Mouse (Mus musculus) liver, embryonic 11.5 days (tissue): ENCODE results near the gene Coro1c. TPM values are rescaled to one million over a fixed set of nuclear protein-coding genes. Genes with fewer than 3 reads are reported as not detected.

Experiments
- ATAC-seq: fragments of 200-750 bp; cut with Nextera tagmentation; replicated peaks from 2 replicates; pipeline ENCODE4 v1.8.0; 2017; ENCODE audit warnings: moderate number of reproducible peaks, mild to moderate bottlenecking, moderate TSS enrichment, moderate library complexity; ENCODE audit not compliant: low FRiP score
- DNase-seq: peaks from one replicate; pipeline ENCODE4 v3.0.0-alpha.2; 2017; ENCODE audit warnings: low spot score
- H3K27ac ChIP-seq: fragments of 300-500 bp; sonication (generic); 2 replicates; pipeline ENCODE4 v1.5.1; 2014; ENCODE audit warnings: mild to moderate bottlenecking, low read depth, low read length, control low read depth
- H3K27me3 ChIP-seq: fragments of 300-500 bp; sonication (generic); replicated peaks from 2 replicates; pipeline ENCODE4 v1.6.1; 2014; ENCODE audit warnings: low read length, mixed read lengths; ENCODE audit not compliant: control insufficient read depth, insufficient read depth
- H3K36me3 ChIP-seq: fragments of 300-500 bp; sonication (generic); 2 replicates; pipeline ENCODE4 v1.6.1; 2014; ENCODE audit warnings: mild to moderate bottlenecking, low read length, moderate library complexity, mixed read lengths; ENCODE audit not compliant: control insufficient read depth, insufficient read depth
- H3K4me1 ChIP-seq: fragments of 300-500 bp; sonication (generic); replicated peaks from 2 replicates; pipeline ENCODE4 v1.6.1; 2014; ENCODE audit warnings: low read length, mixed read lengths; ENCODE audit not compliant: control insufficient read depth, insufficient read depth
- H3K4me2 ChIP-seq: fragments of 300-500 bp; sonication (generic); 2 replicates; pipeline ENCODE4 v1.6.1; 2014; ENCODE audit warnings: mild to moderate bottlenecking, control low read depth, moderate library complexity
- H3K4me3 ChIP-seq: fragments of 300-500 bp; sonication (generic); 2 replicates; pipeline ENCODE4 v1.5.1; 2014; ENCODE audit warnings: low read depth, low read length, control low read depth
- H3K9ac ChIP-seq: fragments of 300-500 bp; sonication (generic); 2 replicates; pipeline ENCODE4 v1.6.1; 2014; ENCODE audit warnings: low read depth, low read length, control low read depth
- H3K9me3 ChIP-seq: fragments of 300-500 bp; sonication (generic); 2 replicates; pipeline ENCODE4 v1.6.1; 2016; ENCODE audit warnings: low read length, inconsistent platforms, mixed read lengths; ENCODE audit not compliant: control insufficient read depth
- WGBS: fragments of 180-500 bp; shearing (Covaris S2); extraction: QIAGEN DNeasy Blood & Tissue Kit; methylation state at CpG from one replicate; pipeline ENCODE4 v1.1.7; 2014; 5-methylcytosine and 5-hydroxymethylcytosine counted together
- polyA plus RNA-seq: library from polyadenylated mRNA; unstranded; fragments of >200 nt; fragmentation: Nextera tagmentation; extraction: Ambion mirVana; gene quantifications from 2 replicates; pipeline ENCODE4 v1.2.1, GENCODE M21; 2014

Coro1c gene
- polyA plus RNA-seq, 1 experiment from 2014 or later: 122 TPM

- Histone ChIP-seq H3K9me3 (no peaks in the 10 kb centered on the region), H3K4me3 (no peak overlapping the region), H3K27ac (peak overlapping the region; percentile 14; the same call in 1 of the 2 replicates), H3K9ac (no peak overlapping the region), H3K36me3 (peaks cover 8% of the 10 kb centered on the region; the same call in 1 of the 2 replicates), H3K4me1 (peaks cover 43% of the 10 kb centered on the region), H3K27me3 (no peaks in the 10 kb centered on the region), H3K4me2 (no peak overlapping the region)
- DNase-seq (no peak), ATAC-seq (peak; percentile 56)
- WGBS: 49% methylated on average over 3 of the region's 3 CpGs
Measured at GRCm38 (mm10) chr5:113883384-113883771, 25.2 kb downstream of the Coro1c start.

- no peak for DNase-seq
- Histone ChIP-seq H3K4me2 (no peak overlapping the region), H3K27ac (peak overlapping the region; percentile 14), H3K9ac (no peak overlapping the region), H3K4me1 (peaks cover 41% of the 10 kb centered on the region), H3K4me3 (no peak overlapping the region), H3K36me3 (peaks cover 8% of the 10 kb centered on the region; the same call in 1 of the 2 replicates), H3K9me3 (no peaks in the 10 kb centered on the region), H3K27me3 (no peaks in the 10 kb centered on the region)
- ATAC-seq: no peak
- 79% methylated on average over 15 of the region's 15 CpGs for WGBS
Measured at GRCm38 (mm10) chr5:113882566-113883383, 25.8 kb downstream of the Coro1c start.

DNA sequence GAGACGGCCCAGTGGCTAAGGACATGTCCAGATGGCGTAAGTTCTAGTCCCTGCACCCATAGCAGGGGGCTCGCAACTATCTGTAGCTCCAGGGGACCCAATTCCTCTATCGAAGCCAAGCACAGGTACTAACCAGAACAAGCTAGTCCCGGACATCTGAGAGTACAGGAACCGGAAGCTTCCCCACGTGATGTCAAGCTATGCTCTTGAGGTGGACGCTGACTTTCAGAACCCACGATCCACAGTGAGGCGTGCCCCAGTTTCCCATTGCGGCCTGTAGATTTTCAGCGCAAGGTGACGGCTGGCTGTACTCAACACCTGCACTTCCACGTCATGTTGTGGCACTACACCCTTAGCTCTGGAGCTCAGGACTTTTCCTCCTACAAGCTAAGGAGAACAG, 27.4 kb downstream of the Coro1c start:
- no peak overlapping the region for H3K4me3 ChIP-seq
- DNase-seq (no peak), ATAC-seq (no peak)
- 92% methylated on average over 14 of the region's 14 CpGs for WGBS
- no peak overlapping the region for H3K9ac ChIP-seq
- H3K4me1 ChIP-seq: peaks cover 41% of the 10 kb centered on the region
- H3K9me3 ChIP-seq: no peaks in the 10 kb centered on the region
- H3K4me2 ChIP-seq: no peak overlapping the region
- H3K27me3 ChIP-seq: no peaks in the 10 kb centered on the region
- H3K36me3 ChIP-seq: peaks cover 14% of the 10 kb centered on the region; the same call in 1 of the 2 replicates
- no peak overlapping the region for H3K27ac ChIP-seq

DNA sequence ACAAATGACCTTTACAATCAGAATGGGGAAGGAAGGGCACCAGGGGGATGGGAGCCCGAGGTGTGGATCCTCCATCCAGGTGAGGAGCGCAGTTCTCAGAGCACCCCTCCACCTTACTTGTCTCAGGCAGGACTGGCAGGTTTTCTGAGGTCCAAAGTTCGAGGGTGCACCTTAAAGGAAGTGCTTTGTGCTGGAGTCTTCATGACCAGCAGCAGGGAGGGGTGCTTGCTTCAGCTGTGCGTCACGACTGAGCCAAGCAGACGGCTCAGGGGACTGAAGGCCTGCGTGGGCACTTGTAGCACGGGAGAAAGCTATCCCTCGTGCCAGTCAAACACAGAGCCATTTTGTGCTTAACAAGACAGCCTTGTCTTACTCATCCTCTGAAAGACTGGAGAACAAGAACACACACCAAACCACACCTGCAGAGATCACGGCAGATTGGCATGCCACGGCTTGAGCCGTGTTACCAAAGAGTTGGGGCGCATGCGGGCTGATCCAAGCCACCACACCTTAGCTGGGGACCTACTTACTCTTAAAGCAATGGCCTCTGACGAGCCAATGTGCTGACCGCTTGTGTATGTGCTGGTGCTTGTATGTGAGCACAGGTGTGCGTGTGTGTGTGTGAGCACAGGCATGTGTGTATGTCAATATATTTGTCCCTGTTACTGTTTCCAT, 29.5 kb downstream of the Coro1c start:
- ATAC-seq: no peak
- no peak for DNase-seq
- Histone ChIP-seq H3K4me1 (peaks cover 33% of the 10 kb centered on the region), H3K36me3 (peaks cover 25% of the 10 kb centered on the region; the same call in 1 of the 2 replicates), H3K27me3 (no peaks in the 10 kb centered on the region), H3K4me2 (no peak overlapping the region), H3K4me3 (no peak overlapping the region), H3K9me3 (no peaks in the 10 kb centered on the region), H3K9ac (no peak overlapping the region), H3K27ac (no peak overlapping the region)
- WGBS: 89% methylated on average over 17 of the region's 17 CpGs

- 75% methylated on average over 3 of the region's 3 CpGs for WGBS
- no peak overlapping the region for H3K4me3 ChIP-seq
- H3K4me1 ChIP-seq: peaks cover 32% of the 10 kb centered on the region
- DNase-seq (no peak), ATAC-seq (no peak)
- H3K27ac ChIP-seq: no peak overlapping the region
- no peaks in the 10 kb centered on the region for H3K27me3 ChIP-seq
- no peak overlapping the region for H3K9ac ChIP-seq
- H3K36me3 ChIP-seq: peaks cover 25% of the 10 kb centered on the region; the same call in 1 of the 2 replicates
- no peak overlapping the region for H3K4me2 ChIP-seq
- H3K9me3 ChIP-seq: no peaks in the 10 kb centered on the region
Measured at GRCm38 (mm10) chr5:113877565-113877964, 31.0 kb downstream of the Coro1c start.

- peaks cover 43% of the 10 kb centered on the region for H3K4me1 ChIP-seq
- no peak for ATAC-seq
- peaks cover 25% of the 10 kb centered on the region; the same call in 1 of the 2 replicates for H3K36me3 ChIP-seq
- H3K27me3 ChIP-seq: no peaks in the 10 kb centered on the region
- H3K9me3 ChIP-seq: no peaks in the 10 kb centered on the region
- DNase-seq: no peak
- no peak overlapping the region for H3K4me3 ChIP-seq
- WGBS: 90% methylated on average over 7 of the region's 7 CpGs
- H3K9ac ChIP-seq: no peak overlapping the region
- H3K4me2 ChIP-seq: no peak overlapping the region
- no peak overlapping the region for H3K27ac ChIP-seq
Measured at GRCm38 (mm10) chr5:113876176-113876575, 32.4 kb downstream of the Coro1c start.

GRCm38 (mm10) chr5:113875625-113876024, 32.9 kb downstream of the Coro1c start:
- H3K4me2 ChIP-seq: no peak overlapping the region
- H3K9me3 ChIP-seq: no peaks in the 10 kb centered on the region
- H3K9ac ChIP-seq: no peak overlapping the region
- no peak for DNase-seq
- H3K27ac ChIP-seq: no peak overlapping the region
- no peak for ATAC-seq
- peaks cover 48% of the 10 kb centered on the region for H3K4me1 ChIP-seq
- no peaks in the 10 kb centered on the region for H3K27me3 ChIP-seq
- H3K36me3 ChIP-seq: peaks cover 25% of the 10 kb centered on the region; the same call in 1 of the 2 replicates
- 87% methylated on average over 4 of the region's 4 CpGs for WGBS
- no peak overlapping the region for H3K4me3 ChIP-seq

- peak overlapping the region; percentile 39; the same call in 1 of the 2 replicates for H3K9ac ChIP-seq
- H3K4me3 ChIP-seq: no peak overlapping the region
- H3K27ac ChIP-seq: 0 out of 2 replicates have a peak overlapping the region, but pooled peaks have one; percentile 63
- DNase-seq (no peak), ATAC-seq (no peak)
- no peak overlapping the region for H3K4me2 ChIP-seq
- peaks cover 52% of the 10 kb centered on the region for H3K4me1 ChIP-seq
- 75% methylated on average over 19 of the region's 19 CpGs for WGBS
- H3K9me3 ChIP-seq: no peaks in the 10 kb centered on the region
- no peaks in the 10 kb centered on the region for H3K27me3 ChIP-seq
- H3K36me3 ChIP-seq: peaks cover 18% of the 10 kb centered on the region; the same call in 1 of the 2 replicates
Measured at GRCm38 (mm10) chr5:113874063-113875024, 34.2 kb downstream of the Coro1c start.
